Mouse (Mus musculus): Measurements from ENCODE around the gene Ddx23.

DNA sequence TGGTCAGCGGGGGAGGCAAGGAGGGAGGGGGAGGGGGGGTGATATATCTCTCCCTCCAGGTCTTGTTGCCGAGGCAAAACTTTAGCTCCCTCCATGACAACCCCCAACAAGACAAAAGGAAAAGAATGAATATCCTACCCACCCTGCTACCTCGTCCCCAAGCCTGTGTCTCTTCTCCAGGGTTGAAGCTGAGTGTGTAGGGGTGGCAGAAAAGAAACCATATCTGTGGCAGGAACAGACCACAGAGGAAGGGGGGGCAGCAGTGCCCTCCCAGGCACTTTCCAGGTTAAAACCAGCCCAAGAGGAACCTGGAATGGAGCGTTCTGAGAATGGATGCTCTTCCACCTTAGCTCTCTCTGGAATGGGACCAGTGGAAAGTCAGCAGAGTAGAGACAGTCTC is 32.2 kb downstream of the Ddx23 start, which contains the start of gene Cacnb3:
- TF ChIP-seq CTCF (IDR thresholded peaks at IDR 0.05; ENCODE audit: control insufficient read depth, insufficient read depth, insufficient read length) (no peak), USF1 (IDR thresholded peaks at IDR 0.05; ENCODE audit: low read depth) (no peak), MAX (IDR thresholded peaks at IDR 0.05) (no peak), CEBPB (IDR thresholded peaks at IDR 0.05; ENCODE audit: low read depth) (no peak), MYOD1 (IDR thresholded peaks at IDR 0.05; ENCODE audit: control insufficient read depth, insufficient read length, low read depth) (no peak)
